In genomic region chr7:118488060-118488664, GRCm38 (mm10) we compare ENCODE assay signal across 12 mouse cellular contexts. TPM values are rescaled to one million over a fixed set of nuclear protein-coding genes. Genes with fewer than 3 reads are reported as not detected.
DNase-seq lines count a peak whose midpoint lies in the region; ATAC-seq lines count a peak whose summit lies in the region.
"Had no signal": no experiment of that assay in that cellular context is flagged by ENCODE, and none has a peak within 500 bp of the region (broad histone marks: within the 10 kb centered on the region; RNA-seq: fewer than 3 reads in every experiment).

No protein-coding gene starts in this region.

- H3K4me2 ChIP-seq in hindbrain, embryonic 12.5 days (replicated peaks) = no peak overlapping the region; the same call in 1 of the 2 replicates
- no peak overlapping the region for H3K4me2 ChIP-seq in hindbrain, embryonic 11.5 days (replicated peaks; ENCODE audit: low read depth, low read length)
- peak overlapping the region; percentile 7 for H3K4me2 ChIP-seq in embryonic facial prominence, embryonic 12.5 days (replicated peaks)
- peak overlapping the region; percentile 33 for H3K4me2 ChIP-seq in liver, embryonic 13.5 days
- H3K4me2 ChIP-seq: forebrain, embryonic 15.5 days had no signal

- no peak overlapping the region for H3K4me3 ChIP-seq in hindbrain, embryonic 12.5 days
- no peak overlapping the region for H3K4me3 ChIP-seq in hindbrain, embryonic 11.5 days (ENCODE audit: low read depth, low read length)
- no peak overlapping the region for H3K4me3 ChIP-seq in embryonic facial prominence, embryonic 12.5 days
- no peak overlapping the region for H3K4me3 ChIP-seq in liver, embryonic 13.5 days (replicated peaks)
- H3K4me3 ChIP-seq: forebrain, embryonic 15.5 days had no signal

- H3K9ac ChIP-seq in hindbrain, embryonic 12.5 days = no peak overlapping the region
- no peak overlapping the region for H3K9ac ChIP-seq in hindbrain, embryonic 11.5 days (ENCODE audit: low read depth, low read length)
- H3K9ac ChIP-seq in embryonic facial prominence, embryonic 12.5 days = no peak overlapping the region
- H3K9ac ChIP-seq in liver, embryonic 13.5 days = no peak overlapping the region
- H3K9ac ChIP-seq: forebrain, embryonic 15.5 days had no signal

- H3K36me3 ChIP-seq in hindbrain, embryonic 12.5 days = no peaks in the 10 kb centered on the region
- no peaks in the 10 kb centered on the region for H3K36me3 ChIP-seq in hindbrain, embryonic 11.5 days (ENCODE audit: control insufficient read depth, insufficient read depth, low read length)
- H3K36me3 ChIP-seq in embryonic facial prominence, embryonic 12.5 days = peaks cover 3% of the 10 kb centered on the region; the same call in 1 of the 2 replicates
- peaks cover 10% of the 10 kb centered on the region for H3K36me3 ChIP-seq in liver, embryonic 13.5 days
- H3K36me3 ChIP-seq: forebrain, embryonic 15.5 days had no signal

- DNase-seq in hindbrain, embryonic 11.5 days (ENCODE audit: low spot score) = no peak
- peak; percentile 46 for DNase-seq in 3134 (ENCODE audit: extremely low read depth, insufficient read length, low spot score)
- DNase-seq in liver, embryonic 13.5 days = no peak
- DNase-seq in right cerebral cortex, adult 18-20 months = no peak
- DNase-seq: adrenal gland, postnatal 10 days; cerebellum, postnatal 14 days had no signal

- 0 out of 2 replicates have a peak overlapping the region, but pooled peaks have one; percentile 44 for H3K27ac ChIP-seq in hindbrain, embryonic 12.5 days
- no peak overlapping the region for H3K27ac ChIP-seq in hindbrain, embryonic 11.5 days (ENCODE audit: low read depth, low read length)
- H3K27ac ChIP-seq in embryonic facial prominence, embryonic 12.5 days = no peak overlapping the region
- no peak overlapping the region for H3K27ac ChIP-seq in liver, embryonic 13.5 days
- H3K27ac ChIP-seq: forebrain, embryonic 15.5 days had no signal

- 22% methylated on average over 8 of the region's 8 CpGs for WGBS in hindbrain, embryonic 12.5 days
- 29% methylated on average over 8 of the region's 8 CpGs for WGBS in hindbrain, embryonic 11.5 days
- WGBS in embryonic facial prominence, embryonic 12.5 days = 24% methylated on average over 8 of the region's 8 CpGs
- 35% methylated on average over 8 of the region's 8 CpGs for WGBS in liver, embryonic 13.5 days (ENCODE audit: insufficient replicate concordance)

- H3K4me1 ChIP-seq in hindbrain, embryonic 12.5 days = peaks cover 21% of the 10 kb centered on the region
- 0 out of 2 replicates have a peak, but pooled peaks cover 3% of the 10 kb centered on the region for H3K4me1 ChIP-seq in hindbrain, embryonic 11.5 days (replicated peaks; ENCODE audit: control insufficient read depth, insufficient read depth, low read length)
- H3K4me1 ChIP-seq in embryonic facial prominence, embryonic 12.5 days = peaks cover 29% of the 10 kb centered on the region
- H3K4me1 ChIP-seq in liver, embryonic 13.5 days (replicated peaks) = peaks cover 33% of the 10 kb centered on the region

- peaks cover 53% of the 10 kb centered on the region for H3K27me3 ChIP-seq in hindbrain, embryonic 12.5 days
- H3K27me3 ChIP-seq in hindbrain, embryonic 11.5 days (ENCODE audit: control insufficient read depth, insufficient read depth, low read length) = peaks cover 36% of the 10 kb centered on the region
- peaks cover 23% of the 10 kb centered on the region for H3K27me3 ChIP-seq in embryonic facial prominence, embryonic 12.5 days
- peaks cover 38% of the 10 kb centered on the region for H3K27me3 ChIP-seq in liver, embryonic 13.5 days

- no peaks in the 10 kb centered on the region for H3K9me3 ChIP-seq in hindbrain, embryonic 12.5 days (replicated peaks)
- H3K9me3 ChIP-seq in hindbrain, embryonic 11.5 days (ENCODE audit: control insufficient read depth, low read length) = no peaks in the 10 kb centered on the region
- no peaks in the 10 kb centered on the region for H3K9me3 ChIP-seq in embryonic facial prominence, embryonic 12.5 days
- H3K9me3 ChIP-seq in liver, embryonic 13.5 days (replicated peaks) = no peaks in the 10 kb centered on the region
- H3K9me3 ChIP-seq: forebrain, embryonic 15.5 days had no signal

- no peak for ATAC-seq in hindbrain, embryonic 12.5 days (ENCODE audit: low FRiP score)
- ATAC-seq in hindbrain, embryonic 11.5 days (ENCODE audit: low FRiP score) = no peak
- no peak for ATAC-seq in embryonic facial prominence, embryonic 12.5 days (ENCODE audit: insufficient number of reproducible peaks, insufficient read depth, low FRiP score, low TSS enrichment)
- ATAC-seq in liver, embryonic 13.5 days (ENCODE audit: low read depth) = no peak
- ATAC-seq in erythroid progenitor cell, adult 5-6 weeks (replicated peaks; ENCODE audit: low FRiP score, poor library complexity, severe bottlenecking) = no peak
- ATAC-seq in granulocyte monocyte progenitor cell, adult 5-6 weeks (replicated peaks; ENCODE audit: poor library complexity, severe bottlenecking) = no peak
- ATAC-seq: forebrain, embryonic 15.5 days had no signal

RNA-seq across cellular contexts. Expression of gene Itpripl2, which starts 3.6 kb away (rescaled TPM):
- 3.4 and 3.9 TPM in 2 replicates for polyA plus RNA-seq in hindbrain, embryonic 12.5 days (2016; fragmentation: Nextera tagmentation; extraction: Ambion mirVana)
- polyA plus RNA-seq in hindbrain, embryonic 11.5 days (2014; fragmentation: Nextera tagmentation; extraction: Ambion mirVana) = 0.92 and 1.4 TPM in 2 replicates
- polyA plus RNA-seq in embryonic facial prominence, embryonic 12.5 days (2016; fragmentation: Nextera tagmentation; extraction: Ambion mirVana) = 4.8 and 5.2 TPM in 2 replicates
- polyA plus RNA-seq in liver, embryonic 13.5 days (2015; fragmentation: Nextera tagmentation; extraction: Ambion mirVana) = 0.70 and 0.87 TPM in 2 replicates
- total RNA-seq in erythroid progenitor cell, adult 5-6 weeks (2015; ENCODE audit: low replicate concordance) = 1.7 and 4.0 TPM in 2 replicates
- 2.7 and 4.6 TPM in 2 replicates for total RNA-seq in erythroid progenitor cell, adult 5-6 weeks (2017; ENCODE audit: low replicate concordance)
- total RNA-seq in granulocyte monocyte progenitor cell, adult 5-6 weeks (2014; fragmentation: Nextera tagmentation) = 9.0 and 11.3 TPM in 2 replicates
- 18.3 and 21.2 TPM in 2 replicates for total RNA-seq in granulocyte monocyte progenitor cell, adult 5-6 weeks (2017)

RNA-seq across cellular contexts. Expression of gene Syt17, which starts 40.1 kb away (rescaled TPM):
- polyA plus RNA-seq in hindbrain, embryonic 12.5 days (2016; fragmentation: Nextera tagmentation; extraction: Ambion mirVana) = 6.1 and 6.4 TPM in 2 replicates
- polyA plus RNA-seq in hindbrain, embryonic 11.5 days (2014; fragmentation: Nextera tagmentation; extraction: Ambion mirVana) = 3.1 and 4.1 TPM in 2 replicates
- 2.5 and 2.8 TPM in 2 replicates for polyA plus RNA-seq in embryonic facial prominence, embryonic 12.5 days (2016; fragmentation: Nextera tagmentation; extraction: Ambion mirVana)
- 0.07 and 0.20 TPM in 2 replicates for polyA plus RNA-seq in liver, embryonic 13.5 days (2015; fragmentation: Nextera tagmentation; extraction: Ambion mirVana)
- total RNA-seq in erythroid progenitor cell, adult 5-6 weeks (2015; ENCODE audit: low replicate concordance) = not detected in 2 replicates
- total RNA-seq in erythroid progenitor cell, adult 5-6 weeks (2017; ENCODE audit: low replicate concordance) = 0.51 TPM in 1 of 2 replicates, not detected in the other
- total RNA-seq in granulocyte monocyte progenitor cell, adult 5-6 weeks (2014; fragmentation: Nextera tagmentation) = not detected in 2 replicates
- not detected in 2 replicates for total RNA-seq in granulocyte monocyte progenitor cell, adult 5-6 weeks (2017)
- total RNA-seq: neutrophil, adult 5-6 weeks had no signal

RNA-seq across cellular contexts. Expression of gene Coq7, which starts 45.0 kb away (rescaled TPM):
- polyA plus RNA-seq in hindbrain, embryonic 12.5 days (2016; fragmentation: Nextera tagmentation; extraction: Ambion mirVana) = 83.3 and 90.4 TPM in 2 replicates
- polyA plus RNA-seq in hindbrain, embryonic 11.5 days (2014; fragmentation: Nextera tagmentation; extraction: Ambion mirVana) = 103 and 115 TPM in 2 replicates
- 87.2 and 90.4 TPM in 2 replicates for polyA plus RNA-seq in embryonic facial prominence, embryonic 12.5 days (2016; fragmentation: Nextera tagmentation; extraction: Ambion mirVana)
- 56.5 and 58.8 TPM in 2 replicates for polyA plus RNA-seq in liver, embryonic 13.5 days (2015; fragmentation: Nextera tagmentation; extraction: Ambion mirVana)
- 8.8 and 16.6 TPM in 2 replicates for total RNA-seq in erythroid progenitor cell, adult 5-6 weeks (2015; ENCODE audit: low replicate concordance)
- total RNA-seq in erythroid progenitor cell, adult 5-6 weeks (2017; ENCODE audit: low replicate concordance) = 3.3 and 13.6 TPM in 2 replicates
- total RNA-seq in granulocyte monocyte progenitor cell, adult 5-6 weeks (2014; fragmentation: Nextera tagmentation) = 30.7 and 37.8 TPM in 2 replicates
- total RNA-seq in granulocyte monocyte progenitor cell, adult 5-6 weeks (2017) = 20.7 and 31.4 TPM in 2 replicates

Comparison
In these comparisons a context has a peak if more than half of its experiments do, and no peak if none do; other contexts are left out.
1. H3K4me2 ChIP-seq: peak in embryonic facial prominence, embryonic 12.5 days (single experiment) and liver, embryonic 13.5 days (single experiment); none in hindbrain, embryonic 12.5 days (single experiment) and hindbrain, embryonic 11.5 days (single experiment).